Mouse (Mus musculus): ENCODE results near the gene Gm17720. TPM values are rescaled to one million over a fixed set of nuclear protein-coding genes. Genes with fewer than 3 reads are reported as not detected.

The Gm17720 gene
- polyA plus RNA-seq (2012): not detected in 2 replicates

GRCm38 (mm10) chr8:110102653-110103052, at the start of gene Gm17720:
Gene Gm17720 (minus strand): TSS chr8:110102753.
- no peak for TF ChIP-seq GATA1 (IDR thresholded peaks at IDR 0.05; ENCODE audit: low read length)

- TF ChIP-seq GATA1 (IDR thresholded peaks at IDR 0.05; ENCODE audit: low read length): no peak
These were observed 43.0 kb upstream of the Gm17720 start for GRCm38 (mm10) chr8:110145538-110145937.

- no peak for TF ChIP-seq GATA1 (IDR thresholded peaks at IDR 0.05; ENCODE audit: low read length)
These were observed 38.2 kb upstream of the Gm17720 start for GRCm38 (mm10) chr8:110140770-110141169.

- no peak for TF ChIP-seq GATA1 (IDR thresholded peaks at IDR 0.05; ENCODE audit: low read length)
These were observed 37.6 kb upstream of the Gm17720 start for GRCm38 (mm10) chr8:110140156-110140555.

- no peak for TF ChIP-seq GATA1 (IDR thresholded peaks at IDR 0.05; ENCODE audit: low read length)
These were observed 33.0 kb upstream of the Gm17720 start for GRCm38 (mm10) chr8:110135515-110135914.

GRCm38 (mm10) chr8:110134236-110134635, 31.7 kb upstream of the Gm17720 start:
- no peak for TF ChIP-seq GATA1 (IDR thresholded peaks at IDR 0.05; ENCODE audit: low read length)

- TF ChIP-seq GATA1 (IDR thresholded peaks at IDR 0.05; ENCODE audit: low read length): no peak
These were observed 28.0 kb upstream of the Gm17720 start for GRCm38 (mm10) chr8:110130537-110130936.

GRCm38 (mm10) chr8:110119715-110120114, 17.2 kb upstream of the Gm17720 start:
- TF ChIP-seq GATA1 (IDR thresholded peaks at IDR 0.05; ENCODE audit: low read length): no peak

- TF ChIP-seq GATA1 (IDR thresholded peaks at IDR 0.05; ENCODE audit: low read length): no peak
These were observed 877 bp downstream of the Gm17720 start for GRCm38 (mm10) chr8:110101676-110102075.

GRCm38 (mm10) chr8:110100907-110101306, 1.6 kb downstream of the Gm17720 start, which contains the start of gene Gm21964:
Gene Gm21964 (plus strand): TSS chr8:110101207.
- no peak for TF ChIP-seq GATA1 (IDR thresholded peaks at IDR 0.05; ENCODE audit: low read length)

- no peak for TF ChIP-seq GATA1 (IDR thresholded peaks at IDR 0.05; ENCODE audit: low read length)
These were observed 10.7 kb downstream of the Gm17720 start for GRCm38 (mm10) chr8:110091869-110092268.

- no peak for TF ChIP-seq GATA1 (IDR thresholded peaks at IDR 0.05; ENCODE audit: low read length)
These were observed 20.0 kb downstream of the Gm17720 start for GRCm38 (mm10) chr8:110082416-110083105.

GRCm38 (mm10) chr8:110079282-110080221, 23.0 kb downstream of the Gm17720 start, which contains the start of gene Zfp612:
Gene Zfp612 (plus strand): TSS chr8:110079746.
- TF ChIP-seq GATA1 (IDR thresholded peaks at IDR 0.05; ENCODE audit: low read length): no peak

GRCm38 (mm10) chr8:110074496-110074895, 28.1 kb downstream of the Gm17720 start:
- TF ChIP-seq GATA1 (IDR thresholded peaks at IDR 0.05; ENCODE audit: low read length): no peak

GRCm38 (mm10) chr8:110071600-110071999, 31.0 kb downstream of the Gm17720 start:
- no peak for TF ChIP-seq GATA1 (IDR thresholded peaks at IDR 0.05; ENCODE audit: low read length)

- TF ChIP-seq GATA1 (IDR thresholded peaks at IDR 0.05; ENCODE audit: low read length): no peak
These were observed 32.8 kb downstream of the Gm17720 start for GRCm38 (mm10) chr8:110069706-110070105.
